ENCODE assay signal across 1 mouse cellular context in the genomic region with DNA sequence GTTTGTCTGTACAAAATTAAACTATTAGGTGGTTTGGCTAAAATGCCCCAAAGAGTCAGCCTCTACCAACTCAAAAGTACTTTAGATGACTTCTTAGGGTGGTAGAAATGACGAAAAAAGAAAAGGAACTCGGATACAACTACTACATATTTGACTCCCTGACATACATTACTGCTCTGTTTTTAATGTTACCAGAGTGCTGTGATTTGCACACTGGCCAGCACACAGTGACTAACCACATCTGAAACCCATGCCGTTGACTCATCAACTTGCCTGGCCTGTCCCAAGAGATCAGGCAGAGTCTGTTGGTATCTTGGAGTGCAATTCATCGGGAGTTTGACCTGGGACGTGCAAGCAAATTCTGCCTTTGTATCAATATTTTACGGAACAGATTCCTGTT.
TF ChIP-seq lines count a peak whose summit lies in the region.

No protein-coding gene starts in this region.

TF ChIP-seq in CH12.LX, 34 proteins besides CTCF, POLR2A, EP300 and RAD21 (continued from another document):
- peak; percentile 67; the same call in 1 of the 2 replicates for TF ChIP-seq TBP (conservative IDR thresholded peaks at IDR 0.05; ENCODE audit: low read depth, low read length)
